Mouse (Mus musculus) urinary bladder, adult 2 months (tissue): ENCODE data around the gene Sdk2. TPM values are rescaled to one million over a fixed set of nuclear protein-coding genes. Genes with fewer than 3 reads are reported as not detected.

Experiments used
- DNase-seq: peaks from one replicate; pipeline ENCODE4 v3.0.0; 2022; ENCODE audit warnings: low spot score
- polyA plus RNA-seq: library from polyadenylated mRNA; depleted of rRNA; stranded (reverse); fragments of >200 nt; gene quantifications from 2 replicates; pipeline ENCODE4 v1.2.3, GENCODE M21; 2012

The Sdk2 gene
- polyA plus RNA-seq, 1 experiment: 0.56 TPM

GRCm38 (mm10) chr11:113764132-113764849, 302.6 kb downstream of the Sdk2 start:
- DNase-seq: no peak

- DNase-seq: no peak
These were observed 303.4 kb downstream of the Sdk2 start for GRCm38 (mm10) chr11:113763449-113763848.

GRCm38 (mm10) chr11:113762136-113762797, 304.6 kb downstream of the Sdk2 start:
- DNase-seq: no peak

GRCm38 (mm10) chr11:113761646-113762045, 305.2 kb downstream of the Sdk2 start:
- no peak for DNase-seq

GRCm38 (mm10) chr11:113760476-113760875, 306.4 kb downstream of the Sdk2 start:
- no peak for DNase-seq

- no peak for DNase-seq
These were observed 308.0 kb downstream of the Sdk2 start for GRCm38 (mm10) chr11:113758851-113759250.

GRCm38 (mm10) chr11:113756578-113756977, 310.3 kb downstream of the Sdk2 start:
- no peak for DNase-seq

- no peak for DNase-seq
These were observed 311.0 kb downstream of the Sdk2 start for GRCm38 (mm10) chr11:113755878-113756277.

GRCm38 (mm10) chr11:113754845-113755244, 312.0 kb downstream of the Sdk2 start:
- no peak for DNase-seq

- DNase-seq: no peak
These were observed 314.0 kb downstream of the Sdk2 start for GRCm38 (mm10) chr11:113752685-113753430.

- no peak for DNase-seq
These were observed 314.6 kb downstream of the Sdk2 start for GRCm38 (mm10) chr11:113752158-113752661.

GRCm38 (mm10) chr11:113751484-113752084, 315.3 kb downstream of the Sdk2 start, which contains the start of gene Cdc42ep4:
TSS of gene Cdc42ep4 (minus strand) at chr11:113751881.
- DNase-seq: peak; percentile 79

GRCm38 (mm10) chr11:113750571-113751483, 316.0 kb downstream of the Sdk2 start:
- peak; percentile 76 for DNase-seq

GRCm38 (mm10) chr11:113749749-113750351, 317.0 kb downstream of the Sdk2 start:
- DNase-seq: no peak

- no peak for DNase-seq
These were observed 317.9 kb downstream of the Sdk2 start for GRCm38 (mm10) chr11:113748797-113749521.

- DNase-seq: no peak
These were observed 319.0 kb downstream of the Sdk2 start for GRCm38 (mm10) chr11:113747725-113748380.

GRCm38 (mm10) chr11:113747056-113747455, 319.8 kb downstream of the Sdk2 start:
- no peak for DNase-seq

GRCm38 (mm10) chr11:113745961-113746360, 320.9 kb downstream of the Sdk2 start:
- DNase-seq: no peak

GRCm38 (mm10) chr11:113742998-113743397, 323.8 kb downstream of the Sdk2 start:
- no peak for DNase-seq
